Mouse (Mus musculus) hindbrain, embryonic 16.5 days (tissue): ENCODE data around the gene Tnk2. TPM values are rescaled to one million over a fixed set of nuclear protein-coding genes. Genes with fewer than 3 reads are reported as not detected.

Source experiments
- ATAC-seq: fragments of 200-750 bp; cut with Nextera tagmentation; 2 replicates; pipeline ENCODE4 v1.8.0; 2017; ENCODE audit warnings: moderate TSS enrichment, moderate library complexity
- H3K27ac ChIP-seq: fragments of 300-500 bp; sonication (generic); 2 replicates; pipeline ENCODE4 v1.5.1; 2014; ENCODE audit warnings: low read depth, mild to moderate bottlenecking, control low read depth, low read length, moderate library complexity
- H3K27me3 ChIP-seq: fragments of 300-500 bp; sonication (generic); replicated peaks from 2 replicates; pipeline ENCODE4 v1.6.1; 2014; ENCODE audit warnings: low read length; ENCODE audit not compliant: control insufficient read depth, insufficient read depth
- H3K36me3 ChIP-seq: fragments of 300-500 bp; sonication (generic); 2 replicates; pipeline ENCODE4 v1.6.1; 2014; ENCODE audit warnings: mild to moderate bottlenecking, low read length, moderate library complexity, mixed read lengths; ENCODE audit not compliant: control insufficient read depth, insufficient read depth
- H3K4me1 ChIP-seq: fragments of 300-500 bp; sonication (generic); 2 replicates; pipeline ENCODE4 v1.6.1; 2014; ENCODE audit warnings: low read depth, low read length; ENCODE audit not compliant: control insufficient read depth, insufficient read depth
- H3K4me2 ChIP-seq: fragments of 300-500 bp; sonication (generic); 2 replicates; pipeline ENCODE4 v1.6.1; 2014; ENCODE audit warnings: mild to moderate bottlenecking, low read length, control low read depth, moderate library complexity
- H3K4me3 ChIP-seq: fragments of 300-500 bp; sonication (generic); 2 replicates; pipeline ENCODE4 v1.5.1; 2014; ENCODE audit warnings: mild to moderate bottlenecking, low read length, control low read depth, moderate library complexity
- H3K9ac ChIP-seq: fragments of 300-500 bp; sonication (generic); 2 replicates; pipeline ENCODE4 v1.6.1; 2014; ENCODE audit warnings: low read depth, mild to moderate bottlenecking, control low read depth, low read length, moderate library complexity
- H3K9me3 ChIP-seq: fragments of 300-500 bp; sonication (generic); 2 replicates; pipeline ENCODE4 v1.6.1; 2014; ENCODE audit warnings: mild to moderate bottlenecking, low read length, moderate library complexity; ENCODE audit not compliant: control insufficient read depth
- WGBS: fragments of 180-500 bp; shearing (Covaris S2); extraction: QIAGEN DNeasy Blood & Tissue Kit; methylation state at CpG from one replicate; pipeline ENCODE4 v1.1.7; 2014; 5-methylcytosine and 5-hydroxymethylcytosine counted together
- polyA plus RNA-seq: library from polyadenylated mRNA; unstranded; fragments of >200 nt; fragmentation: Nextera tagmentation; extraction: Ambion mirVana; gene quantifications from 2 replicates; pipeline ENCODE4 v1.2.1, GENCODE M21; 2015

The Tnk2 gene
- polyA plus RNA-seq, 1 experiment from 2014 or later, result 19.3 TPM

DNA sequence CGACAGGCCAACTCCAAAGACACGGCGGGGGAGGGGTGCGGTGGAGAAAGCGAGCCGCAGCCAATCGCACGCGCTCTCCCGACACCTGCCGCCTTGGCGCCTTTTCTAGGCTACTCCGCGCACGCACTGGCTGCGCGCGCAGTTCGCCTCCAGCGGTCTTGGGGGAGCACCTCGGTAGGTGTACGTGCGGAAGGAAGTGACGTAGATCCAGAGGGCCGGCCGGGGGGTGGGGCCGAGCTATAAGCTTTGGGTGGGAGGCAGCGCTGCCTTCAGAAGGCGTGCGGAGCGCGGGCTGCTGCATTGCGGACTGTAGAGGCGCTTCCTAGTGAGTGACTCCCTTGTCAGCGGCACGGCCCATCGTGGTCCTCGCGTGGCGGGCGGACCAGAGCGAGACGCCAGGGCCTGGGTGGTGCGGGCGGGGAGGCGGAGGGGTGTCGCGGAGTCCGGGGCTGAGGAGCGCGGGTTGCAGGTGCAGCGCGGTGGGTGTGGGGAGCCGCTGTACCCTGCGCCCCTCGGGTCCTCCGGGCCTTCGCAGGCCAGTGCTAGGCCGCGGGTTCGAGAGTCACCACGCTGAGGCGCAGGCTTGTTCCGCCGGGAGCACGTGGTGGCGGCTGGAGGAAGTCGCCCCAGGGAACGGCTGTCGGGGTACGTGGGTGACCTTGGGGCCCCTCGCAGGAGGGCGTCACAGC, 34.8 kb upstream of the Tnk2 start, which contains the start of gene Tfrc:
Gene Tfrc (plus strand): TSS at position 209 of the 689 bp plus-strand sequence.
- peaks cover 8% of the 10 kb centered on the region for H3K4me1 ChIP-seq
- 0% methylated on average over 50 of the region's 73 CpGs for WGBS
- H3K4me3 ChIP-seq, result peak within 1 kb of the TSS; percentile 93
- H3K27me3 ChIP-seq, result no peaks in the 10 kb centered on the region
- no peaks in the 10 kb centered on the region for H3K9me3 ChIP-seq
- H3K4me2 ChIP-seq, result peak within 1 kb of the TSS; percentile 70
- H3K27ac ChIP-seq, result peak within 1 kb of the TSS; percentile 95
- peak; percentile 99 for ATAC-seq
- H3K9ac ChIP-seq, result peak within 1 kb of the TSS; percentile 93
- H3K36me3 ChIP-seq, result no peaks in the 10 kb centered on the region

DNA sequence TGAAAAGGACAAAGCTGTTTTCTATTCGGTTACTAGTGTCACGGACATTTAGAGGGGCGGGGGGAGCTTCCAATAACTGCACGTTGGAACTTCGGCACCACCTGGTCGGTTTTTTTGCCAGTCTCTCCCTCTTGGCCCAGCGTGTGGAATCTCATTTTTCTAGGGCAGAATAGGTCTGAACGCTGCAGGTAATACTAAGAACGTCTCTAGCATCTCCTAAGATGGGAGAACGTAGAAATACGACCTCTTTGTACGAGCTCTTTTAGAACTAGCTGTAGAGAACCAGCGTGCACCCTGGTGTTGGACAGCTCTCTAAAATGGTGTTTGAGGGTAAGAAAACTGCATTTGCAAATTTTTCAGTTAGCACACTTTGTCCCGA, 34.3 kb upstream of the Tnk2 start:
- 1% methylated on average over 14 of the region's 14 CpGs for WGBS

DNA sequence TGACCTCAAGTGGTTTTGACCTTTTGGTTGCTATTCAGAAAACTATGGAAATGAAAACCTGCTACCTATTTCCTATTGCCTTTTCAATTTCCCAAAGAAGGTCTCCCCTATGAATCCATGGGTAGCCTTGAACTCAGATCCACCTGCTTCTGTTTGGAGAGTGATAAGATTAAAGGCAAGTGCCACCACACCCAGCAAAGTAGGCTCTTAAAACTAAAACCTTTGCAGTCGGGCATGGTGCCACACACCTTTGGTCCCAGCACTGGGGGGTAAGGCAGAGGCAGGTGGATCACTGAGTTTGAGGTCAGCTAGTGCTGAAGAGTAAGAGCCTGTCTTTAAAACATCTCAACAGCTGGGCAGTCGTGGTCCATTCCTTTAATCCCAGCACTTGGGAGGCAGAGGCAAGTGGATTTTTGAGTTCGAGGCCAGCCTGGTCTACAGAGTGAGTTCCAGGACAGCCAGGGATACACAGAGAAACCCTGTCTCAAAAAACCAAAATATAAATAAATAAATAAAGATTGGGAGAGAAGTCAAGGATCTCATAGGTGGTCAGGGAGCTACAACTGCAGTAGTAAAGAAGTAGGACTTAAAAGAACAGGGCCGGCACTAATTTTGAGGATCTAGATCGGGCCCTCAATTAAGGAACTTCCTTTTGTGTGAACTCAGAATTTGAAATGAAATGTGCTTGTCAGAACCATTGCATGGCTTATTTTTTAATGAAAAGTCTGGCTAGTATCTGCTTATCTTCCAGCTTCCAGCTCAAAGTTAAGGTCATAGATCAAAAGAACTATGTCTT, 33.0 kb upstream of the Tnk2 start:
- Histone ChIP-seq H3K36me3 (peaks cover 7% of the 10 kb centered on the region; the same call in 1 of the 2 replicates), H3K4me2 (peak overlapping the region; percentile 70), H3K9me3 (no peaks in the 10 kb centered on the region), H3K27me3 (no peaks in the 10 kb centered on the region), H3K4me3 (peak overlapping the region; percentile 93), H3K27ac (no peak overlapping the region), H3K4me1 (peaks cover 8% of the 10 kb centered on the region), H3K9ac (no peak overlapping the region)
- WGBS, result 85% methylated on average over 5 of the region's 5 CpGs
- no peak for ATAC-seq

More for the DNA sequence above, 34.3 kb upstream of the Tnk2 start:
- H3K4me2 ChIP-seq, result peak overlapping the region; percentile 70
- H3K9ac ChIP-seq, result peak overlapping the region; percentile 93
- H3K36me3 ChIP-seq, result no peaks in the 10 kb centered on the region
- ATAC-seq, result no peak
- H3K4me1 ChIP-seq, result peaks cover 8% of the 10 kb centered on the region
- H3K27ac ChIP-seq, result peak overlapping the region; percentile 95
- H3K4me3 ChIP-seq, result peak overlapping the region; percentile 93
- H3K27me3 ChIP-seq, result no peaks in the 10 kb centered on the region
- H3K9me3 ChIP-seq, result no peaks in the 10 kb centered on the region

DNA sequence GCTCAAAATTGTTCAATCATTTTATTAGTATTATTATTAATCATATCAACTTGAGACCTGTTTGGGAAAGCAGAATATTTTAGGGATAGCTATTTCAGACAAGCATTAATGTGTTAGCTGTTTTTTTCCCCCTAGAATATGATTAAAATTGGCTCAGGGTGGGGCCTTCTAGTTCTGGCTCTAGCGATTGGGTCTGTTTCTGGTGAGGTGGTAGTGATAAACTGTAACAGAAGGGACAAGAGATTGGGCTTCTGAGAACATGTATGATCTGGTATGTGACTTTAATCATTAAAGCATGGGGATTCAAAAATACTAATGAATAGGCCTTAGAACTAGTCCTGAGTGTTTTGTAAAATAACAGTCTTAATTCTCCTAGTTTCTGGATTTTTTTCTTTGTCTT, 31.6 kb upstream of the Tnk2 start:
- WGBS, result 94% methylated on average over 1 of the region's 1 CpGs
- Histone ChIP-seq H3K4me1 (peaks cover 8% of the 10 kb centered on the region), H3K9ac (no peak overlapping the region), H3K36me3 (peaks cover 11% of the 10 kb centered on the region; the same call in 1 of the 2 replicates), H3K9me3 (no peaks in the 10 kb centered on the region), H3K27ac (no peak overlapping the region), H3K4me3 (no peak overlapping the region), H3K4me2 (no peak overlapping the region), H3K27me3 (no peaks in the 10 kb centered on the region)
- no peak for ATAC-seq

DNA sequence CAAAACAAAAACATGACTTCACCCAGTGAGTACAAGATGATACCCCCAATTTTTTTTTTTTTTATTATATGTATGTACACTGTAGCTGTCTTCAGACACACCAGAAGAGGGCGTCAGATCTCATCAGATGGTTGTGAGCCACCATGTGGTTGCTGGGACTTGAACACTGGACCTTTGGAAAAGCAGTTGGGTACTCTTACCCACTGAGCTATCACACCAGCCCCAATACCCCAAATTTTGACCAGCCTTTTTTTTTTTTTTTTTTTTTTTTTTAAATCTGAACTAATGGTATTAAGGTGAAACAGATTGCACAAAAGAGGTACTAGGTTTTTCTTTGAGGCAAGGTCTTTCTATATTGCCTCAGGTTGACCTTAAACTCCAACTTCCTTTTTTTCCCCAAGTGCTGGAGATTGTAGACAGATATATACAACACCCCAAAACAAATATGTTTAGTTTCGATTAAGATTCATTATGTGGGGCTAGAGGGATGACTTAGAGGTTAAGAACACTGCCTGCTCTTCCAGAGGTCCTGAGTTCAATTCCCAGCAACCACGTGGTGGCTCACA, 30.3 kb upstream of the Tnk2 start:
- peaks cover 8% of the 10 kb centered on the region for H3K4me1 ChIP-seq
- 77% methylated on average over 3 of the region's 3 CpGs for WGBS
- H3K36me3 ChIP-seq, result peaks cover 11% of the 10 kb centered on the region
- no peaks in the 10 kb centered on the region for H3K9me3 ChIP-seq
- no peak overlapping the region for H3K4me2 ChIP-seq
- no peak overlapping the region for H3K4me3 ChIP-seq
- no peak for ATAC-seq
- H3K9ac ChIP-seq, result no peak overlapping the region
- H3K27ac ChIP-seq, result no peak overlapping the region
- H3K27me3 ChIP-seq, result no peaks in the 10 kb centered on the region

DNA sequence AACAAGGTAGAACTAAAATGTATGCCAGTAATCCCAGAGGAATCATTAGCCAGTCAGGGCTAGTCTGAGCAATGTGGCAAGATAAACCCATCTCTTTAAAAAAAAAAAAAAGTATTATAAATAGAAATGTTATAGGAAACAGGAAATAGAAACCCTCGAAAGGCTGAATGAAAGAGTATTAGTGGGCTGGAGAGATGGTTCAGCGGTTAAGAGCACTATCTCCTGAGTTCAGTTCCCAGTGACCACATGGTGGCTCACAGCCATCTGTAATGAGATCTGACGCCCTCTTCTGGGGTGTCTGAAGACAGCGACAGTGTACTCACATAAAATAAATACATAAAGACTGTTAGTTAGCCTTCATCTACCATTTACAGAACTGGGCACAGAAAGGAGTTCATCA, 29.6 kb upstream of the Tnk2 start:
- WGBS, result 62% methylated on average over 4 of the region's 4 CpGs
- no peak overlapping the region for H3K9ac ChIP-seq
- no peak overlapping the region for H3K4me2 ChIP-seq
- H3K27ac ChIP-seq, result no peak overlapping the region
- no peaks in the 10 kb centered on the region for H3K9me3 ChIP-seq
- H3K27me3 ChIP-seq, result no peaks in the 10 kb centered on the region
- peaks cover 8% of the 10 kb centered on the region for H3K4me1 ChIP-seq
- no peak overlapping the region for H3K4me3 ChIP-seq
- H3K36me3 ChIP-seq, result peaks cover 16% of the 10 kb centered on the region
- ATAC-seq, result no peak

DNA sequence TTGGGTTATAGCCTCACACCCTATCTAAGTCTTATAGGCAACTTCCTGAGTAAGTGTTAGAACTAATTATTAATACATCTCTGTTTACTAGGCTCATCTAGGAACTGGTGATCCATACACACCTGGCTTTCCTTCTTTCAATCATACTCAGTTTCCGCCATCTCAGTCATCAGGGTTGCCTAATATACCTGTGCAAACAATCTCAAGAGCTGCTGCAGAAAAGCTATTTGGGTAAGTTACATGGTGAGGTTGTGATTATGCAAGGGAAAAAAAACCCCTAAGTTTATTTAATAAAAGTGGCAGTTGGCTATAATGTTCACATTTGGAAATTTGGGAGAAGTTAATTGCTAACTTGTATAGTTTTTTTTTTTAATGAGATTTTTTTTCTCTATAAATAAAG, 24.7 kb upstream of the Tnk2 start:
- H3K9ac ChIP-seq, result no peak overlapping the region
- H3K9me3 ChIP-seq, result no peaks in the 10 kb centered on the region
- H3K4me1 ChIP-seq, result no peaks in the 10 kb centered on the region
- H3K27ac ChIP-seq, result no peak overlapping the region
- 98% methylated on average over 1 of the region's 1 CpGs for WGBS
- peaks cover 44% of the 10 kb centered on the region for H3K36me3 ChIP-seq
- H3K4me2 ChIP-seq, result no peak overlapping the region
- H3K4me3 ChIP-seq, result no peak overlapping the region
- no peak for ATAC-seq
- no peaks in the 10 kb centered on the region for H3K27me3 ChIP-seq

DNA sequence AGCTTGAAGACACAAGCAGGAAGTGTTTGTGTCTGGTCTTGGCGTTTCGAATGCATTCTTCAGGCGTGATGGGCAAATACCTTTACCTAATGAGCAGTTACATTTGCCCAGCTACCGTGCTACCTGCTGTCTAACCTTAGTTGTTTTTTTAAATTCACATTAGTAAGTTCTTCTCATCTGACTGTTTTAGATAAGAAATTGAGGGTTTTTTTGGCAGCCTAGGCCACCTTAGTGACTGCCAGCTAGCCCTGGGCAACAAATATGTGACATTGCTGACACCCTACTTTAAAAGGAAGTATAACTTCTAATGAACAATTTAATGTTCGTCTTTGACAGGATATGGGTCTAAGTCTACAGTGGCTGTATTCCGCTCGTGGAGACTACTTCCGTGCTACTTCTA, 15.5 kb upstream of the Tnk2 start:
- no peak for ATAC-seq

DNA sequence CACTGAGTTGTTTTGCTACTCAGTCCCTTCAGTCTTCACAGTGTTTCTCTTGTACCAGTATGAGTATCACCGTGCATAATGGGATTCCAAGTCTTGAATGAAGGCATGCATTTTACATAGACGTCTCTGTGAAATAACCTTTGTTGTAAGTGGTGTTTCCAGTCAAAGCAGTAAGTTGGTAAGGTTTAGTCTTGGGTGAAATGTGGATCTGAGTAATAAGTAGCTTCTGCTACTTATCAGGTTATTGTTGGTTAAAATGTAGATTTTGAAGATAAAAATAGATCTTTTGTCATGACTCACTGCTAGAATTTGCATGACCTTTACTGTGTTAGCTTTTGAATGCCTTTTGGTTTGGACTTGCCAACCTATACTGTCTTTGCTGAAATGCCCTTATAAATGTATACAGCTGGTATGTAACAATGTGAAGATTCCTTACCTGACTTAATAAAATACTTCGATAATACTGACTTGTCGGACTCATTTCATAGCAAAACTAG, 11.3 kb upstream of the Tnk2 start:
- Histone ChIP-seq H3K36me3 (peaks cover 19% of the 10 kb centered on the region; the same call in 1 of the 2 replicates), H3K27ac (no peak overlapping the region)
- WGBS, result 82% methylated on average over 4 of the region's 4 CpGs

More for the DNA sequence above, 15.5 kb upstream of the Tnk2 start:
- H3K27ac ChIP-seq, result no peak overlapping the region
- no peaks in the 10 kb centered on the region for H3K9me3 ChIP-seq
- peaks cover 46% of the 10 kb centered on the region for H3K36me3 ChIP-seq
- no peaks in the 10 kb centered on the region for H3K27me3 ChIP-seq
- WGBS, result 93% methylated on average over 8 of the region's 8 CpGs
- no peak overlapping the region for H3K9ac ChIP-seq
- H3K4me2 ChIP-seq, result no peak overlapping the region
- H3K4me3 ChIP-seq, result no peak overlapping the region
- H3K4me1 ChIP-seq, result no peaks in the 10 kb centered on the region

More for the DNA sequence above, 11.3 kb upstream of the Tnk2 start:
- H3K9ac ChIP-seq, result no peak overlapping the region
- no peak overlapping the region for H3K4me2 ChIP-seq
- H3K9me3 ChIP-seq, result no peaks in the 10 kb centered on the region
- ATAC-seq, result no peak
- no peaks in the 10 kb centered on the region for H3K4me1 ChIP-seq
- H3K4me3 ChIP-seq, result no peak overlapping the region
- H3K27me3 ChIP-seq, result no peaks in the 10 kb centered on the region
